Mouse (Mus musculus) thymus, adult 2 months (tissue): ENCODE data around the gene Fat2.

ENCODE experiments used
- CTCF ChIP-seq: fragments of 200-500 bp; IDR thresholded peaks from 2 replicates; pipeline ENCODE4 v1.5.1; 2012; ENCODE audit warnings: mild to moderate bottlenecking, control low read depth, low read length, moderate library complexity, borderline replicate concordance; ENCODE audit not compliant: control insufficient read depth, poor library complexity, insufficient read depth; ENCODE audit errors: extremely low read depth
- POLR2A ChIP-seq: fragments of 200-500 bp; IDR thresholded peaks from 2 replicates; pipeline ENCODE4 v1.6.1; 2012; ENCODE audit warnings: mild to moderate bottlenecking, low read length, control low read depth, moderate library complexity; ENCODE audit not compliant: control insufficient read depth, poor library complexity, insufficient read depth; ENCODE audit errors: extremely low read depth

- TF ChIP-seq CTCF, result no peak
- no peak for TF ChIP-seq POLR2A
Observed at GRCm38 (mm10) chr11:55334545-55334944, 1.8 kb downstream of the Fat2 start.
